Mouse (Mus musculus): ENCODE results near the gene Hdac5.
A peak's percentile ranks its signal among the peaks of the same experiment; 100 is the strongest.
"Not testable (repeated sequence)": the region's sequence is repeated elsewhere in the genome, so short reads cannot be mapped to it uniquely, and the experiment has no call there.

Hdac5 gene

DNA sequence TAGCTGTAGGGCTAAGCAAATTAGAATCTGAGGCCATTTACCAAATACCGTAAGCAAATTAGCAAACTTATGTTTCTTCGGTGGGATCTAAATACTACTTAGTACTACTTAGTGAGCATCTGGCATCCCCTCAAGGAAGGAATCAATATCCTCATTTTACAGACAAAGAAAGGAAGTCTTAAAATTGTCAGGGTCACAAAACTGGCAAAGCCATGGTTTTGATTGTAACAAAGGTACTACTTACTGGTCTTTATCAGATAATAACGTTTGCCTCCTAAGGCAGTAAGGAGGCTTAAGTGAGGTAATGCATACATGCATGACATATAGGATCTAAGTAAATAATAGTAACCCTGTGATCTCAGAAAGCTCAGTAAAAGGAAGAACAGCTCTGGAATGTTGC lies 44.3 kb downstream of the Hdac5 start:
- DNase-seq (ENCODE audit: low read depth, low spot score) = no peak

DNA sequence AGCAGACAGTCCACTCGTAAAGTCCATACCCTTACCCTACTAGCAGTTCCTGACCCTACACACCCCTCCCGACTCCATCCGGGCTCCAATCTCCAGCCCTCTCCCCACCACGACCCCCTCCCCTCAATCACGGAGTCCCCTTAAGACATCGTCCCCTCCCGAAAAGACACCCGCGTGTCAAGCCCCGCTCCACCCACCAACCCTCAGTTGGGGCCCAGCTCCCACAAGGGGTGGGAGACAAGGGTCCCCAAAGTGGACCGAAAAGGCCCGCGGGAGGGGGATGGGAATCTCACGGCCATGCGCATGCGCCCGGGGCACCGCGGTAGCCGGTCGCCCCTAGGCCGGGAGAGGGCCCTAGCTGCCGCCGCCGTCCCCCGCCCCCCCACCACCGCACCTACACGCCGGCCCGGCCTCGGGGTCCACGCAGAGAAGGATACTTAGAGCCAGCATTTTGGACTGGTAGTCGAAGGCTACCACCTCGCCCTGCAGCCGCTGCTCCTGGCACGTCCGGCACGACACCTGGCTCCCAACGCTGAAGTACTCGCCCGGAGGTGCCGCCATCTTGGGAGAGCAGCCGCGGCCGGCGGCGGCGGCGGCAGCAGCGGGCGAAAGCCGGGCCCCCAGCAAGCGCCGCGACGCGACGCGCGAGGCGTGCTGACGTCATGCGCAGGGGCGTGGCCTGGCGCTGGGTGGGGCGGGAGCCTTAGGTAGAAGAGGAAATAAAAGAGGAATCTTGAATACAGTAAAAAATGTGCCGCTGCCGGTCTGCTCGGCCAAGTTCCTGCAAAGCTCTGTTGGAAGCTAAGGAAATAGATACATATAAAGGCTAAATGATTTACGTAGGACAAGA lies 45.1 kb downstream of the Hdac5 start, which contains the start of gene Lsm12:
Lsm12 (minus strand) TSS at position 651 of the 850 bp plus-strand sequence.
- DNase-seq (ENCODE audit: low read depth, low spot score) = peak; percentile 79

GRCm38 (mm10) chr11:102184253-102184645 lies 45.7 kb downstream of the Hdac5 start:
- DNase-seq (ENCODE audit: low read depth, low spot score) = no peak

DNA sequence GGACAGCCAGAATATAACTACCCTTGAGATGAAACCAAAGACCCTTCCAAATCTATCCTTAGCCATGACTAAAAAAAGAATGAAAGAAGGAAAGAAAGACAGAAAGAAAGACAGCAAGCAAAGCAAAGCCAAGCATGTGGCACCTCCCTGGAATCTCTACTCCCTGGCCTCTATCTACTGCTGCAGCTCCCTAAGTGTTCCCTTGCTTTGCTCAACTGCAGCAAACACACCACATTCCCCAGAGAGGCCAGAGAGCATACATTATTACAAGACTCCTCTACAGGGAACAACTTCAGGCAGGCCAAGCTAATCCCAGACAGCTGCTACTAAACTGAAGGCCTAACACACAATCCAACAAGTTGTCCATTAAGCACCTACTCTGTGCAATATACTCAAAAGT lies 50.1 kb downstream of the Hdac5 start:
- DNase-seq (ENCODE audit: low read depth, low spot score) = no peak

DNA sequence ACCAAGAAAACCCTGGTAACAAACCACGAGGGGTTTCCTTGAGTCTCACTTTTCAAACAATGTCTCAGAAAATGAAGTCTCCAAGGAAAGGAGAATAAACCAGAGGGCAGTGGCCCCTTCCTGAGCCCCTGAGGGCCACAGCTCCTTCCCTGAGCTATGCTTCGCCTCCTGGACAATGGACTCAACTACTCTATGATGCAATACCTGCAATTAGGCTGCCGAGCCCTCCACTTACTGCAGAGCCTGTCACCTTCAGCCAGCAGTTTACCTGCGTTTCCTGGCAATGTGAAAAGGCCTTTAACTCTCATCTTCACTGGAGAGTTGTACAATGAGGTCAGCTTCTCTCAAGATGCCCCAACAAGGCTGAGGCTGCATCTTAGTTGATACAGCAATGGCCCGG lies 61.3 kb downstream of the Hdac5 start:
- DNase-seq (ENCODE audit: low read depth, low spot score) = no peak

GRCm38 (mm10) chr11:102167539-102167938 lies 62.4 kb downstream of the Hdac5 start:
- no peak for DNase-seq (ENCODE audit: low read depth, low spot score)

GRCm38 (mm10) chr11:102165971-102166722 lies 63.8 kb downstream of the Hdac5 start:
- DNase-seq (ENCODE audit: low read depth, low spot score) = no peak

- DNase-seq (ENCODE audit: low read depth, low spot score) = no peak
Measured at GRCm38 (mm10) chr11:102159781-102160180, 70.2 kb downstream of the Hdac5 start.

DNA sequence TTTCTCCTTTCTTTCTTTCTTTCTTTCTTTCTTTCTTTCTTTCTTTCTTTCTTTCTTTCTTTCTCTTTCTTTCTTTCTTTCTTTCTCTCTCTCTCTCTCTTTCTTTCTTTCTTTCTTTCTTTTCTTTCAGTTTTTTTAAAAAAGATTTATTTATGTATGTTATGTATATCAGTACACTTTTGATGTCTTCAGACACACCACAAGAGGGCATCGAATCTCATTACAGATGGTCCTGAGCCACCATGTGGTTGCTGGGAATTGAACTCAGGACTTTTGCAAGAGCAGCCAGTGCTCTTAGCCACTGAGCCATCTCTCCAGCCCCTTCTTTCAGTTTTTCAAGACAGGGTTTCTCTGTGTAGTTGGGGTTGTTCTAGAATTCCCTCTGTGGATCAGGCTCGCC lies 71.9 kb downstream of the Hdac5 start:
- not testable (repeated sequence) for DNase-seq (ENCODE audit: low read depth, low spot score)

- DNase-seq (ENCODE audit: low read depth, low spot score) = no peak
Measured at GRCm38 (mm10) chr11:102156786-102157089, 73.2 kb downstream of the Hdac5 start.

GRCm38 (mm10) chr11:102156039-102156785 lies 73.8 kb downstream of the Hdac5 start, which contains the start of gene Tmem101:
Gene Tmem101 (minus strand): TSS chr11:102156404.
- DNase-seq (ENCODE audit: low read depth, low spot score) = peak; percentile 92

DNA sequence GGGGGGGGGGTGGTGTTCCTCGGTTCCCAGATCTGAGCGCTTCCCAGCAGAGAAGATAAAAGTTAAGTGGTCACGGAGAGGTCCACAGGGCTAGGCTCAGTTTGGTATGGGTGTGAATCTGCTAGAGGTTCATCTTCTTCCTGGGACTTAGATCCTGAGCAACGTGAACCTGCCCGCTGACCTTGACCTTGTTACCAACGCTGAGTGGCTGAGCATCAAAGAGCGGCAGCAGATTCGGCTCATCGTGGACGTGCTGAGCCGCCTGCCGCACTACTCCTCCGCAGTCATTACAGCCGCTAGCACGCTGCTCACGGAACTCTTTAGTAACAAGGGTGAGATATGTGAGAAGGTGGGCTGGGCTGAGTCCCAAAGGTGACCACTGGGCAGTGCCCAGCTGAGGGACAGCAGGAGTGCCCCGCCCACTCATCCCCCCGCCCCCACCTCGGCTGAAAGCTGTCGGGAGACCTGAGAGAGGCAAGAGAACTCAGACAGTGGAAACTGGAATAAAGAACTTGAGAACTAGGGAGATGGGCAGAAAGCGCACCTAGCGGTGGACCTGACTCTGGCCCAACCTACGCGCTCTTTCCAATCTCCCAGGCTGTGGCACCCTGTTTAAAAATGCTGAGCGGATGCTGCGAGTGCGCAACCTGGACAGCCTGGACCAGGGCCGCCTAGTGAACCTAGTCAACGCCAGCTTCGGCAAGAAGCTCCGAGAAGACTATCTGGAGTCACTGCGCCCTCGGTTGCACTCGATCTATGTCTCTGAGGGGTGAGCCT lies 82.6 kb downstream of the Hdac5 start:
- DNase-seq (ENCODE audit: low read depth, low spot score) = no peak

DNA sequence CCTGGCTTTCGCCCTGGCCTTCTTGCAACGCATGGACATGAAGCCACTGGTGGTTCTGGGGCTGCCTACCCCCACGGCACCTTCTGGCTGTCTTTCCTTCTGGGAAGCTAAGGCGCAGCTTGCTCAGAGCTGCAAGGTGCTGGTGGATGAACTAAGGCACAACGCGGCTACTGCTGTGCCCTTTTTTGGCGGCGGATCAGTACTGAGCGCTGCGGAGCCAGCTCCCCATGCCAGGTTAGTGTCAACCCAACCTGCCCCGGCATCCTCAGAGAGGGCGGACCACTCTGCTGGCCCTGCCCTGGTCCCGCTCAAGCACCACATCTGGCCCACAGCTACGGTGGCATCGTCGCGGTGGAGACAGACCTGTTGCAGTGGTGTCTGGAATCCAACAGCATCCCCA lies 83.4 kb downstream of the Hdac5 start:
- DNase-seq (ENCODE audit: low read depth, low spot score) = no peak

DNA sequence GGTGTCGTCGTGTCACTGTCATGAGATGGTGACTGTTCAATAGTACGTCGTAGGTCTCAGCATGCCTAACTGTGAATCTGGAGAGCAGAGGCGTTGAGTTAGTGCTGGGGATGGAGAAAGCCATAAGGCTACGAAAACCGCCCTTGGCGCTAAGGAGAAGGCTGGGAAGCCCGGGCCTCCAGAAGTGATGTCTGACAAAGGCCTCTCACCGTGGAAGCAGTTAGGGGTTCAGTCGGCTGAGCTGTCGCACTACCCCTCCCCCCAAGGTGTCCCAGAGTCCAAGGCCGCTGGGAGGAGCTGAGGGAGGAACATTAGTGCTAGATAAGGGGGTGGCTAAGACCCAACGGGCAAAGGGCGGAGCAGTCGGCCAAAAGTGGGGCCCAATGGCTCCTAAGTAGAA lies 84.0 kb downstream of the Hdac5 start:
- no peak for DNase-seq (ENCODE audit: low read depth, low spot score)

GRCm38 (mm10) chr11:102145471-102146001 lies 84.4 kb downstream of the Hdac5 start, which contains the start of gene Nags:
Gene Nags (plus strand): TSS chr11:102145513.
- DNase-seq (ENCODE audit: low read depth, low spot score) = no peak

DNA sequence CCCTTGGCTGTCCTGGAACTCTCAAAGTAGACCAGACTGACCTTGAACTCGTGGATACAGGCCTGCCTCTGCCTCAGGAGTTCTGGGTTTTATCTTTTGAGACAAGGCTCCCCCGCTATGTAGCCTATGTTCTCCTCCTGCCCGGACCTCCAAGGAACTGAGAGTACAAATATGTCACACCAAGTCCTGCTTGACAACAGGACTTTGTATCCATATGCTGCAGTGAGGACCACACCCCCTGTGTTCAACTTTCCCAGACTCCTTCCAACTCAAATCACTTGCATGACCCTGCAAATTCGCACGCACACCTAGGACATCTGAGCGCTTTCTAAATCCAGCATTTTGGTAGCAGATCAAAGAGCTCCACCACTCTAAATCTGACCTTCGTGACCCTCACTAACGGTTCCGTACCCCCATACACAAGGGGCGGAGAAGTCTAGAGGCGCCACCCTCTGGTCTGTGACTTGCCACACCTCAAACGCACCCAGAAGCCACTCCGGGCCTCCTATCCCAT lies 85.0 kb downstream of the Hdac5 start:
- no peak for DNase-seq (ENCODE audit: low read depth, low spot score)
